Mouse (Mus musculus) right cerebral cortex, postnatal 10 days (tissue): ENCODE results near the gene Cuzd1.
A peak's percentile ranks its signal among the peaks of the same experiment; 100 is the strongest.

Experiments used
- DNase-seq, 2 experiments: peaks; one replicate each; pipeline ENCODE4 v3.0.0; 2021; ENCODE audit warnings: low spot score in 2 of 2

The Cuzd1 gene

GRCm38 (mm10) chr7:131322192-131322591 lies at the start of gene Cuzd1:
Gene Cuzd1, minus strand, starts transcription at chr7:131322292.
- no peak for DNase-seq

- no peak for DNase-seq
These were observed 49.4 kb upstream of the Cuzd1 start for GRCm38 (mm10) chr7:131371470-131371860.

GRCm38 (mm10) chr7:131370648-131371469 lies 48.8 kb upstream of the Cuzd1 start, which contains the start of gene Pstk:
Gene Pstk, plus strand, starts transcription at chr7:131371141.
- DNase-seq, result peak; percentile 91 to 92

GRCm38 (mm10) chr7:131364131-131364530 lies 42.0 kb upstream of the Cuzd1 start:
- DNase-seq, result no peak

GRCm38 (mm10) chr7:131362615-131363300 lies 40.7 kb upstream of the Cuzd1 start, which contains the start of gene 2310057M21Rik:
Gene 2310057M21Rik, minus strand, starts transcription at chr7:131362759.
- peak; percentile 97 to 98 for DNase-seq

GRCm38 (mm10) chr7:131362269-131362614 lies 40.1 kb upstream of the Cuzd1 start:
- DNase-seq, result no peak

- DNase-seq, result no peak
These were observed 34.0 kb upstream of the Cuzd1 start for GRCm38 (mm10) chr7:131356105-131356504.

- no peak for DNase-seq
These were observed 23.9 kb upstream of the Cuzd1 start for GRCm38 (mm10) chr7:131345856-131346541.

GRCm38 (mm10) chr7:131337502-131338068 lies 15.5 kb upstream of the Cuzd1 start:
- no peak for DNase-seq

GRCm38 (mm10) chr7:131333564-131333963 lies 11.5 kb upstream of the Cuzd1 start, which contains the start of gene Fam24a:
Gene Fam24a, plus strand, starts transcription at chr7:131333864.
- DNase-seq, result no peak

- no peak for DNase-seq
These were observed 9.6 kb upstream of the Cuzd1 start for GRCm38 (mm10) chr7:131331688-131332087.

- DNase-seq, result no peak
These were observed 7.3 kb upstream of the Cuzd1 start, which contains the start of gene Fam24b for GRCm38 (mm10) chr7:131329416-131329815. Gene Fam24b, minus strand, starts transcription at chr7:131329516.

GRCm38 (mm10) chr7:131327054-131327453 lies 5.0 kb upstream of the Cuzd1 start:
- DNase-seq, result no peak

- peak; percentile 29 to 33 for DNase-seq
These were observed 3.8 kb downstream of the Cuzd1 start for GRCm38 (mm10) chr7:131318340-131318739.

GRCm38 (mm10) chr7:131317587-131317986 lies 4.5 kb downstream of the Cuzd1 start:
- DNase-seq, result no peak

GRCm38 (mm10) chr7:131314493-131314892 lies 7.6 kb downstream of the Cuzd1 start:
- DNase-seq, result no peak

GRCm38 (mm10) chr7:131306733-131307132 lies 15.4 kb downstream of the Cuzd1 start:
- DNase-seq, result no peak

- no peak for DNase-seq
These were observed 18.8 kb downstream of the Cuzd1 start for GRCm38 (mm10) chr7:131303340-131303739.

GRCm38 (mm10) chr7:131297151-131297550 lies 24.9 kb downstream of the Cuzd1 start:
- no peak for DNase-seq

GRCm38 (mm10) chr7:131265851-131266250 lies 56.2 kb downstream of the Cuzd1 start:
- no peak for DNase-seq

- DNase-seq, result no peak
These were observed 57.8 kb downstream of the Cuzd1 start for GRCm38 (mm10) chr7:131264251-131264650.

GRCm38 (mm10) chr7:131260946-131261345 lies 61.1 kb downstream of the Cuzd1 start:
- DNase-seq, result peak; percentile 34 to 41
